Mouse (Mus musculus) cortical plate, adult 2 months (tissue): Measurements from ENCODE around the gene Sacs.
"Not testable (repeated sequence)": the region's sequence is repeated elsewhere in the genome, so short reads cannot be mapped to it uniquely, and the experiment has no call there.

Source experiments
- CTCF ChIP-seq: fragments of 200-500 bp; IDR thresholded peaks from 2 replicates; pipeline ENCODE4 v1.5.1; 2011; ENCODE audit warnings: mild to moderate bottlenecking, control low read depth, low read length; ENCODE audit not compliant: insufficient read depth; ENCODE audit errors: extremely low read depth
- POLR2A ChIP-seq: fragments of 200-500 bp; IDR thresholded peaks from 2 replicates; pipeline ENCODE4 v1.6.1; 2011; ENCODE audit warnings: mild to moderate bottlenecking, low read length, control low read depth; ENCODE audit not compliant: insufficient read depth; ENCODE audit errors: extremely low read depth

DNA sequence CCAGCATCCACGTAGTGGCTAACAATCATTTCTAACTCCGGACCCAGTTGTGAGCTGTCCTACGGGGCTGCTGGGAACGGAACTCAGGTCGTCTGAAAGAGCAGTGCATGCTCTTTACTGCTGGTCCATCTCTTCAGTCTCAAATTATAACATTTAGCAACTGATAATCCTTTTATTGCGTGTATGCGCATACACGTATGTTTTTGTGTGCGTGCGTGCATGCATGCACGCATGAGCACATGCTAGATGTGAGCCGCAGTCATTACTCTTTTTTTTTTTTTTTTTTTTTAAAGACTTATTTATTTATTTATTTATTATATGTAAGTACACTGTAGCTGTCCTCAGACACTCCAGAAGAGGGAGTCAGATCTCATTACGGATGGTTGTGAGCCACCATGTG, 12.2 kb downstream of the Sacs start:
- not testable (repeated sequence) for TF ChIP-seq CTCF, POLR2A
